Mouse (Mus musculus): ENCODE measurements around the gene Mgat4d.
"Not testable (repeated sequence)": the region's sequence is repeated elsewhere in the genome, so short reads cannot be mapped to it uniquely, and the experiment has no call there.

Gene Mgat4d

GRCm38 (mm10) chr8:83390006-83390701, 41.9 kb downstream of the Mgat4d start:
- DNase-seq (ENCODE audit: low read depth, low spot score) = peak; percentile 2

GRCm38 (mm10) chr8:83392521-83392920, 44.2 kb downstream of the Mgat4d start:
- no peak for DNase-seq (ENCODE audit: low read depth, low spot score)

GRCm38 (mm10) chr8:83394325-83394724, 46.1 kb downstream of the Mgat4d start:
- DNase-seq (ENCODE audit: low read depth, low spot score) = no peak

- no peak for DNase-seq (ENCODE audit: low read depth, low spot score)
Measured at GRCm38 (mm10) chr8:83396680-83397079, 48.4 kb downstream of the Mgat4d start.

- no peak for DNase-seq (ENCODE audit: low read depth, low spot score)
Measured at GRCm38 (mm10) chr8:83397726-83398125, 49.5 kb downstream of the Mgat4d start.

- no peak for DNase-seq (ENCODE audit: low read depth, low spot score)
Measured at GRCm38 (mm10) chr8:83405548-83405947, 57.3 kb downstream of the Mgat4d start.

GRCm38 (mm10) chr8:83406836-83407235, 58.6 kb downstream of the Mgat4d start:
- DNase-seq (ENCODE audit: low read depth, low spot score) = no peak

GRCm38 (mm10) chr8:83408496-83408895, 60.2 kb downstream of the Mgat4d start:
- DNase-seq (ENCODE audit: low read depth, low spot score) = no peak

GRCm38 (mm10) chr8:83416878-83417277, 68.6 kb downstream of the Mgat4d start:
- no peak for DNase-seq (ENCODE audit: low read depth, low spot score)

GRCm38 (mm10) chr8:83417970-83418369, 69.7 kb downstream of the Mgat4d start:
- no peak for DNase-seq (ENCODE audit: low read depth, low spot score)

GRCm38 (mm10) chr8:83418805-83419516, 70.7 kb downstream of the Mgat4d start:
- no peak for DNase-seq (ENCODE audit: low read depth, low spot score)

- DNase-seq (ENCODE audit: low read depth, low spot score) = no peak
Measured at GRCm38 (mm10) chr8:83421354-83421753, 73.1 kb downstream of the Mgat4d start.

- peak; percentile 6 for DNase-seq (ENCODE audit: low read depth, low spot score)
Measured at GRCm38 (mm10) chr8:83423032-83423825, 75.0 kb downstream of the Mgat4d start.

- no peak for DNase-seq (ENCODE audit: low read depth, low spot score)
Measured at GRCm38 (mm10) chr8:83425202-83425601, 76.9 kb downstream of the Mgat4d start.

GRCm38 (mm10) chr8:83426104-83426759, 78.0 kb downstream of the Mgat4d start:
- DNase-seq (ENCODE audit: low read depth, low spot score) = no peak

- DNase-seq (ENCODE audit: low read depth, low spot score) = no peak
Measured at GRCm38 (mm10) chr8:83426949-83427348, 78.7 kb downstream of the Mgat4d start.

GRCm38 (mm10) chr8:83428621-83429020, 80.3 kb downstream of the Mgat4d start:
- DNase-seq (ENCODE audit: low read depth, low spot score) = not testable (repeated sequence)

GRCm38 (mm10) chr8:83429071-83429524, 80.8 kb downstream of the Mgat4d start:
- DNase-seq (ENCODE audit: low read depth, low spot score) = no peak

Data from telencephalon, adult 2 months (tissue).